Mouse (Mus musculus) liver, adult 2 months (tissue): ENCODE measurements around the gene Enpp4. TPM values are rescaled to one million over a fixed set of nuclear protein-coding genes. Genes with fewer than 3 reads are reported as not detected.
A peak's percentile ranks its signal among the peaks of the same experiment; 100 is the strongest.

Experiments used
- DNase-seq: peaks from one replicate; pipeline ENCODE4 v3.0.0-alpha.2; 2011; ENCODE audit warnings: low read depth, low spot score; ENCODE audit errors: extremely low read depth
- H3K27ac ChIP-seq: fragments of 200-500 bp; replicated peaks from 2 replicates; pipeline ENCODE4 v1.5.1; 2012; ENCODE audit warnings: low read depth, mild to moderate bottlenecking, control low read depth, inconsistent platforms, low read length; ENCODE audit not compliant: insufficient read depth
- H3K27me3 ChIP-seq: fragments of 200-500 bp; 2 replicates; pipeline ENCODE4 v1.6.1; 2012; ENCODE audit warnings: mild to moderate bottlenecking, moderate library complexity, low read length, inconsistent platforms; ENCODE audit not compliant: control insufficient read depth, insufficient read depth
- H3K36me3 ChIP-seq: fragments of 200-500 bp; 2 replicates; pipeline ENCODE4 v1.6.1; 2012; ENCODE audit warnings: low read length, inconsistent platforms; ENCODE audit not compliant: control insufficient read depth, insufficient read depth
- H3K4me1 ChIP-seq: fragments of 200-500 bp; 2 replicates; pipeline ENCODE4 v1.6.1; 2011; ENCODE audit warnings: low read length; ENCODE audit not compliant: control insufficient read depth, insufficient read depth
- H3K4me3 ChIP-seq: fragments of 200-500 bp; 2 replicates; pipeline ENCODE4 v1.5.1; 2011; ENCODE audit warnings: low read depth, mild to moderate bottlenecking, control low read depth, low read length, moderate library complexity; ENCODE audit not compliant: insufficient read depth
- H3K79me2 ChIP-seq: fragments of 200-500 bp; 2 replicates; pipeline ENCODE4 v1.6.1; 2012; ENCODE audit warnings: inconsistent platforms, mild to moderate bottlenecking, low read length, moderate library complexity; ENCODE audit not compliant: control insufficient read depth, insufficient read depth
- H3K9ac ChIP-seq: fragments of 200-500 bp; 2 replicates; pipeline ENCODE4 v1.6.1; 2012; ENCODE audit warnings: low read depth, mild to moderate bottlenecking, control low read depth, inconsistent platforms, low read length
- CTCF ChIP-seq: fragments of 200-500 bp; IDR thresholded peaks from 2 replicates; pipeline ENCODE4 v1.5.1; 2011; ENCODE audit warnings: low read depth, low read length, control low read depth
- POLR2A ChIP-seq: fragments of 200-500 bp; IDR thresholded peaks from 2 replicates; pipeline ENCODE4 v1.6.1; 2011; ENCODE audit warnings: low read length, control low read depth; ENCODE audit not compliant: insufficient read depth; ENCODE audit errors: extremely low read depth
- WGBS: fragments of 180-500 bp; shearing (Covaris S2); methylation state at CpG from one replicate; pipeline ENCODE4 v1.1.7; 2018; 5-methylcytosine and 5-hydroxymethylcytosine counted together
- polyA plus RNA-seq: library from polyadenylated mRNA; depleted of rRNA; stranded (reverse); fragments of >200 nt; gene quantifications from 2 replicates; pipeline ENCODE4 v1.2.3, GENCODE M21; 2012
- total RNA-seq: library from RNA; depleted of rRNA; stranded (reverse); fragments of >200 nt; gene quantifications from 2 replicates; pipeline ENCODE4 v1.2.3, GENCODE M21; 2014

The Enpp4 gene
- total and polyA plus RNA-seq, 2 experiments = 2.4 to 6.1 TPM

GRCm38 (mm10) chr17:44130429-44130828 lies 24.8 kb upstream of the Enpp4 start:
- 8% methylated on average over 7 of the region's 7 CpGs for WGBS
- peak; percentile 41 for DNase-seq

GRCm38 (mm10) chr17:44129092-44129750 lies 23.6 kb upstream of the Enpp4 start:
- Histone ChIP-seq H3K27ac (no peak overlapping the region), H3K36me3 (no peaks in the 10 kb centered on the region), H3K79me2 (no peaks in the 10 kb centered on the region), H3K4me3 (no peak overlapping the region), H3K27me3 (no peaks in the 10 kb centered on the region), H3K4me1 (peaks cover 1% of the 10 kb centered on the region; the same call in 1 of the 2 replicates), H3K9ac (no peak overlapping the region)
- WGBS = 74% methylated on average over 13 of the region's 13 CpGs
- no peak for DNase-seq
- TF ChIP-seq POLR2A (no peak), CTCF (no peak)

More at GRCm38 (mm10) chr17:44130429-44130828, 24.8 kb upstream of the Enpp4 start:
- peak; percentile 68 for TF ChIP-seq CTCF
- TF ChIP-seq POLR2A = no peak
- Histone ChIP-seq H3K4me3 (no peak overlapping the region), H3K79me2 (no peaks in the 10 kb centered on the region), H3K27me3 (no peaks in the 10 kb centered on the region), H3K27ac (no peak overlapping the region), H3K36me3 (no peaks in the 10 kb centered on the region), H3K9ac (no peak overlapping the region), H3K4me1 (peaks cover 9% of the 10 kb centered on the region)

- Histone ChIP-seq H3K9ac (no peak overlapping the region), H3K27me3 (no peaks in the 10 kb centered on the region), H3K27ac (no peak overlapping the region), H3K4me3 (no peak overlapping the region), H3K36me3 (no peaks in the 10 kb centered on the region), H3K79me2 (no peaks in the 10 kb centered on the region), H3K4me1 (no peaks in the 10 kb centered on the region)
- DNase-seq = no peak
- TF ChIP-seq POLR2A = no peak
- no peak for TF ChIP-seq CTCF
- 64% methylated on average over 12 of the region's 12 CpGs for WGBS
These were observed 15.9 kb upstream of the Enpp4 start for GRCm38 (mm10) chr17:44121366-44122100.

GRCm38 (mm10) chr17:44118231-44118630 lies 12.6 kb upstream of the Enpp4 start:
- TF ChIP-seq CTCF (no peak), POLR2A (no peak)
- Histone ChIP-seq H3K4me3 (no peak overlapping the region), H3K9ac (no peak overlapping the region), H3K27me3 (no peaks in the 10 kb centered on the region), H3K4me1 (no peaks in the 10 kb centered on the region), H3K36me3 (no peaks in the 10 kb centered on the region), H3K79me2 (no peaks in the 10 kb centered on the region), H3K27ac (no peak overlapping the region)
- 54% methylated on average over 4 of the region's 4 CpGs for WGBS
- no peak for DNase-seq

GRCm38 (mm10) chr17:44117721-44118120 lies 12.1 kb upstream of the Enpp4 start:
- H3K36me3 ChIP-seq = no peaks in the 10 kb centered on the region
- no peak for TF ChIP-seq POLR2A
- TF ChIP-seq CTCF = no peak
- DNase-seq = no peak
- H3K4me1 ChIP-seq = no peaks in the 10 kb centered on the region
- no peak overlapping the region for H3K9ac ChIP-seq
- 96% methylated on average over 2 of the region's 2 CpGs for WGBS
- H3K27ac ChIP-seq = no peak overlapping the region
- no peaks in the 10 kb centered on the region for H3K79me2 ChIP-seq
- H3K4me3 ChIP-seq = no peak overlapping the region
- H3K27me3 ChIP-seq = no peaks in the 10 kb centered on the region

GRCm38 (mm10) chr17:44116584-44116983 lies 11.0 kb upstream of the Enpp4 start:
- no peaks in the 10 kb centered on the region for H3K4me1 ChIP-seq
- no peak overlapping the region for H3K9ac ChIP-seq
- no peaks in the 10 kb centered on the region for H3K27me3 ChIP-seq
- DNase-seq = no peak
- no peaks in the 10 kb centered on the region for H3K79me2 ChIP-seq
- 82% methylated on average over 2 of the region's 2 CpGs for WGBS
- no peaks in the 10 kb centered on the region for H3K36me3 ChIP-seq
- H3K4me3 ChIP-seq = no peak overlapping the region
- TF ChIP-seq CTCF (no peak), POLR2A (no peak)
- no peak overlapping the region for H3K27ac ChIP-seq
